Mouse (Mus musculus) limb, embryonic 11.5 days (tissue): Measurements from ENCODE around the gene Olfr1390. TPM values are rescaled to one million over a fixed set of nuclear protein-coding genes. Genes with fewer than 3 reads are reported as not detected.
"Not testable (repeated sequence)": the region's sequence is repeated elsewhere in the genome, so short reads cannot be mapped to it uniquely, and the experiment has no call there.

Experiments
- ATAC-seq: fragments of 200-750 bp; cut with Nextera tagmentation; 2 replicates; pipeline ENCODE4 v1.8.0; 2017; ENCODE audit warnings: low read depth; ENCODE audit not compliant: insufficient number of reproducible peaks, low FRiP score, low TSS enrichment
- DNase-seq: peaks from one replicate; pipeline ENCODE4 v3.0.0-alpha.2; 2015; ENCODE audit warnings: low spot score
- H3K27ac ChIP-seq: fragments of 300-500 bp; sonication (generic); replicated peaks from 2 replicates; pipeline ENCODE4 v1.5.1; 2014; ENCODE audit warnings: low read depth, mild to moderate bottlenecking, low read length
- H3K27me3 ChIP-seq: fragments of 300-500 bp; sonication (generic); 2 replicates; pipeline ENCODE4 v1.6.1; 2014; ENCODE audit warnings: mild to moderate bottlenecking, low read length, mixed read lengths; ENCODE audit not compliant: control insufficient read depth, insufficient read depth
- H3K36me3 ChIP-seq: fragments of 300-500 bp; sonication (generic); 2 replicates; pipeline ENCODE4 v1.6.1; 2014; ENCODE audit warnings: mild to moderate bottlenecking, low read length, moderate library complexity, mixed read lengths; ENCODE audit not compliant: control insufficient read depth, insufficient read depth
- H3K4me1 ChIP-seq: fragments of 300-500 bp; sonication (generic); 2 replicates; pipeline ENCODE4 v1.6.1; 2014; ENCODE audit warnings: low read length, mixed read lengths; ENCODE audit not compliant: control insufficient read depth, insufficient read depth
- H3K4me2 ChIP-seq: fragments of 300-500 bp; sonication (generic); 2 replicates; pipeline ENCODE4 v1.6.1; 2014; ENCODE audit warnings: low read depth, mild to moderate bottlenecking, moderate library complexity; ENCODE audit not compliant: severe bottlenecking
- H3K4me3 ChIP-seq: fragments of 300-500 bp; sonication (generic); 2 replicates; pipeline ENCODE4 v1.5.1; 2014; ENCODE audit warnings: low read depth, low read length
- H3K9ac ChIP-seq: fragments of 300-500 bp; sonication (generic); 2 replicates; pipeline ENCODE4 v1.6.1; 2014; ENCODE audit warnings: mild to moderate bottlenecking, low read length
- H3K9me3 ChIP-seq: fragments of 300-500 bp; sonication (generic); 2 replicates; pipeline ENCODE4 v1.6.1; 2016; ENCODE audit warnings: low read length; ENCODE audit not compliant: control insufficient read depth
- WGBS: fragments of 180-500 bp; shearing (Covaris S2); extraction: QIAGEN DNeasy Blood & Tissue Kit; methylation state at CpG from one replicate; pipeline ENCODE4 v1.1.7; 2014; 5-methylcytosine and 5-hydroxymethylcytosine counted together
- polyA plus RNA-seq: library from polyadenylated mRNA; unstranded; fragments of >200 nt; fragmentation: Nextera tagmentation; extraction: Ambion mirVana; gene quantifications from 2 replicates; pipeline ENCODE4 v1.2.1, GENCODE M21; 2014

Gene Olfr1390
- polyA plus RNA-seq = not detected in 2 replicates

DNA sequence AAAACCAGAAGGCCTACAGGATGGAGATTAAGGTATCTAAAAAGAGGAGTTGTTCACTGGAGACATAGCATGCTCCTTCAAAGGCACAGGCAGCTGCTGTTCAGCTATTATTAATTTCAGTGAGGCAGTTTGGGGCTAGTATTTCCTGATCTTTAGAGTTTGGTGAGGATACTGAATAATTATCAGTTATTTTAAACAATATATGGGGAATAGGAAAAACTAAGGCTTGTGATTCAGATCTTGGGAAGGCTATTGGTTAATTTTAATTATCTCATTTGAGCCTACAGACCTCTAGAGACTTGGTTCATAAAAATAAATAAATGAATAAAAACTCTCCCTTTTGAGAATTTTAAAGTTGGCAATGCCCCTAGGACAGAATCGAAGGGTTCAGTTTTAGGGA, at the start of gene Olfr1390:
TSS of gene Olfr1390 (plus strand) at position 301 of the 400 bp plus-strand sequence.
- Histone ChIP-seq H3K4me3 (no peak within 1 kb of the TSS), H3K9me3 (no peaks in the 10 kb centered on the region), H3K27ac (no peak within 1 kb of the TSS), H3K9ac (no peak within 1 kb of the TSS), H3K36me3 (no peaks in the 10 kb centered on the region), H3K4me2 (no peak within 1 kb of the TSS), H3K27me3 (no peaks in the 10 kb centered on the region), H3K4me1 (no peaks in the 10 kb centered on the region)
- no peak for DNase-seq
- ATAC-seq = no peak
- 83% methylated on average over 1 of the region's 1 CpGs for WGBS

DNA sequence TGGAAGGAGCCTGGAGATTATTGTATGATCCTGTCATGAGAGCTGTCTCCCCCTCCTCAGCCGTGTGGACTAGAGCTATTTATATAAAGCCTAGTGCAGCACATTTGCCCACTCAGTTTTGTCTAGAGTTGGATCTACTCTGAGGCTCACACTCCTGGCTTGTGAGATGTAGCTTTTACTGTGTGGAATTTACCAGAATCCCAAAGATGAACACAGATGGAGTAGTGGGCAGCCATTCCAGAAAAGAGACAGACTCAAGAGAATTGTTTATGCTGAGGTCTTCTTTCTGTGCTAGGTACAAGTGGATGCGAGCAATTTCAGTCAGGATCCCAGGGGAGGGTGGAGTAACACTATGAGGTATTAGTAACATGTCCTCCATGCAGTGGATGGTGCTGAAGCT, 47.7 kb upstream of the Olfr1390 start:
- Histone ChIP-seq H3K4me1 (no peaks in the 10 kb centered on the region), H3K36me3 (no peaks in the 10 kb centered on the region), H3K4me3 (no peak overlapping the region), H3K9me3 (no peaks in the 10 kb centered on the region), H3K27me3 (no peaks in the 10 kb centered on the region), H3K27ac (no peak overlapping the region), H3K4me2 (no peak overlapping the region), H3K9ac (no peak overlapping the region)
- no peak for DNase-seq
- WGBS = 85% methylated on average over 2 of the region's 2 CpGs
- ATAC-seq = no peak

DNA sequence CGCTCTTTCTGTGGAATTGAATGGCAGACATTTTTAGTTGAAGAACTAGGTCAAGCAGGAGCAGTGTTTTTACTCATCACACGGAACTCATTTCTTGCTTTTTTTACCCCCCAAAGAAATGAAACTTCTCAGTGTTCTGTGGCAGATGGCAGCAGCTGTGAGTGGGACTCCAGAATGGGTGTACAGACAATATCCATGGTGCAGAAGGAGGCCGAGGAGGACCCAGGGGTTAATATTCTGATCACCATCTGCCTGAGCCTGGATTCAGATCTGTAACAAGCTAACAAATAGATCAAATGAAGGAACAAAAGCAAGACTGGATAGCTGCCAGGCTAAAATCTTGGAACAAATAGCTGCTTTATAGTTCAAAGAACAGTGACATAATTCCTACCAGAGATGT, 42.2 kb upstream of the Olfr1390 start:
- Histone ChIP-seq H3K27ac (no peak overlapping the region), H3K36me3 (no peaks in the 10 kb centered on the region), H3K27me3 (no peaks in the 10 kb centered on the region), H3K4me1 (no peaks in the 10 kb centered on the region), H3K4me2 (no peak overlapping the region), H3K9ac (no peak overlapping the region), H3K4me3 (no peak overlapping the region), H3K9me3 (no peaks in the 10 kb centered on the region)
- DNase-seq (no peak), ATAC-seq (no peak)
- WGBS = 86% methylated on average over 3 of the region's 3 CpGs

DNA sequence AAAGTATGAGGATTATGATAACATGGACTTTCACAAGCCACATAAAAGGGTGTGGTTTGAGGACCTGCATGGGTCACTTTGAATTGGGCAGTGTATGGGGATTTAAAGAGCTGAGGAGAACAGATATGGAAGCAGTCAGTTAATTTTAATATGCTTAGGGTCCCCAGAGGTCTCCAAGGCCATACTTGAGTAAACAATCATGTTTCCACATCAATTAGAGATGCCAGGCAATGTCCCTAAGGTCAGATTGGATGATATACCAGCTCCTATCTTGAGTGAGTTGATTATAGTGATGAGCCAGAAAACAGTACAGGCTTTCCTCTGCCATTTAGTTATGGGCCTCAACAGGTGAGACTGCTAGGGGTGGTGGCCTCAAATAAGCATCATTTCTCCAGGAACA, 30.5 kb upstream of the Olfr1390 start, which contains the start of gene Olfr10:
TSS of gene Olfr10 (plus strand) at position 301 of the 400 bp plus-strand sequence.
- H3K9me3 ChIP-seq = no peaks in the 10 kb centered on the region
- no peak within 1 kb of the TSS for H3K4me3 ChIP-seq
- no peaks in the 10 kb centered on the region for H3K36me3 ChIP-seq
- H3K27ac ChIP-seq = no peak within 1 kb of the TSS
- DNase-seq (no peak), ATAC-seq (no peak)
- H3K4me2 ChIP-seq = no peak within 1 kb of the TSS
- H3K27me3 ChIP-seq = no peaks in the 10 kb centered on the region
- H3K4me1 ChIP-seq = no peaks in the 10 kb centered on the region
- H3K9ac ChIP-seq = no peak within 1 kb of the TSS

DNA sequence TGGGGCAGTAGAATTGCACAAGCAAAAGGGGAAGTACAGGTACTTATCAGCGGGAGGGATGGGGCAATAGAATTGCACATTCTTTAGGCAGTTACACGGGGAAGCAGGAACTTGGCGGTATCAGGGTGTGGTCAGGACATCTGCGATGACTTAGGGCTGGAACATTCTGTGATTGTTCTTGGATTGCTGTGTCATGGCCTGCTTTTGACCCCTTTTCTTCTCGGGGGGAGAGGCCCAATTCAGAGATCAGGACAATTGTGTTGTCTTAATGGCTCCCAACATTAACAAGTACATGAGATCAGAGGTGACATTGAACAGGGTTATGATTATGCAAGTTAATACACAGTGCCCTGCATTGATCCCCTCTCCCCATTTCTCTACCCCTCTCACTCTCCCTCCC, 26.4 kb upstream of the Olfr1390 start:
- not testable (repeated sequence) for H3K36me3 ChIP-seq, H3K4me1 ChIP-seq, ATAC-seq, H3K9ac ChIP-seq, H3K4me2 ChIP-seq, H3K9me3 ChIP-seq, H3K27ac ChIP-seq, H3K4me3 ChIP-seq, H3K27me3 ChIP-seq, DNase-seq
- WGBS = 89% methylated on average over 5 of the region's 5 CpGs

DNA sequence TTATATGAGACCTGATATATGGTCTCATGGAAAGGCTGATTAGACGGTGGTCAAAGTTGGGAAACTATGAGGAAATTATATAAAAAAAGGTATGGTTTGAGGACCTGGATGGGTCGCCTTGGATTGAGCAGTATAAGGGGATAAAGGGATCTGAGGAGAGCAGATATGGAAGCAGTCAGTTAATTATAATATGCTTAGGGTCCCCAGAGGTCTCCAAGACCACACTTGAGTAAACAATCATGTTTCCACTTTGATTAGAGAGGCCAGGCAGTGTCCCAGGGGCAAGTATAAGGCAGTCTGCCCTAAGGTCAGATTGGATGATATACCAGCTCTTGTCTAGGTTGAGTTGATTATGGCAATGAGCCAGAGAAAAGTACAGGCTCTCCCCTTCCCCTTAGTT, 12.5 kb upstream of the Olfr1390 start, which contains the start of gene Olfr1391:
TSS of gene Olfr1391 (plus strand) at position 301 of the 400 bp plus-strand sequence.
- Histone ChIP-seq H3K4me1 (no peaks in the 10 kb centered on the region), H3K9ac (no peak within 1 kb of the TSS), H3K4me3 (no peak within 1 kb of the TSS), H3K4me2 (no peak within 1 kb of the TSS), H3K36me3 (no peaks in the 10 kb centered on the region), H3K27me3 (no peaks in the 10 kb centered on the region), H3K9me3 (no peaks in the 10 kb centered on the region), H3K27ac (no peak within 1 kb of the TSS)
- 78% methylated on average over 2 of the region's 2 CpGs for WGBS
- no peak for DNase-seq
- ATAC-seq = no peak

DNA sequence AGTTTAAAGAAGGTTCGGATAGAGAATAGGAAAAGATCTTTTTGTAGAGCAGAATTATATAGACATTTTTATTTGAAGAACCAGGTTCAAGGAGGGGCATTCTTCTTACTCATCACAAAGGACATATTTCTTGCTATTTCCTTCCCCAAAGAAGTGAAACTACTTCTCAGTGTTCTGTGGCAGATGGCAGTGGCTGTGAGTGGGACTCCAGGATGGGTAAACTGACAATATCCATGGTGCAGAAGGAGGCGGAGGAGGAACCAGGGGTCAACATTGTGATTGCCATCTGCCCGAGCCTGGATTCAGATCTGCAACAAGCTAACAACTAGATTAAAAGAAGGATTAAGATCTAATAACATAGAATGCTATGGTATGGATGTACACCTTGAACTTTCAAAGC, 8.3 kb upstream of the Olfr1390 start:
- H3K4me1 ChIP-seq = no peaks in the 10 kb centered on the region
- no peak overlapping the region for H3K4me3 ChIP-seq
- no peak overlapping the region for H3K9ac ChIP-seq
- WGBS = 80% methylated on average over 3 of the region's 3 CpGs
- no peak overlapping the region for H3K27ac ChIP-seq
- H3K9me3 ChIP-seq = no peaks in the 10 kb centered on the region
- H3K36me3 ChIP-seq = no peaks in the 10 kb centered on the region
- ATAC-seq (no peak), DNase-seq (no peak)
- no peaks in the 10 kb centered on the region for H3K27me3 ChIP-seq
- H3K4me2 ChIP-seq = no peak overlapping the region

DNA sequence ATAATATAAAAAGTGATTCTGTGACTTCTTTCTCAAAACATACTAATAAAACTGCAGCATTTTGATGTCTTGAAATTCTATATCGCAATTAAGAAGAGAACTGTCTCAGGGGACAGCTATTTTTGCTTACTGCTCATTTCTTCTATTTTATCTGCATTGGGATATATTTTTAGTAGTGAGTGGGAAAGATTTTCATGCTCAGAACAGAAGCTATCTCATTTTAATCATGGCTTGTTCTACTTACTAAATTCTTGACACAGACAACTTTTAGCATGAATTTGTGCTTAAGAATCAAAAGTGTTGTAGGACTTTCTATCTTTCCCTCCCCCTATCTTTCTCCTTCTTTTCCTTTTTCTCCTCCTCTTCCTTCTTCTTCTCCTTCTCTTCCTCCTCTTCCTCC, 5.3 kb upstream of the Olfr1390 start:
- no peak overlapping the region for H3K27ac ChIP-seq
- H3K9ac ChIP-seq = no peak overlapping the region
- H3K4me2 ChIP-seq = no peak overlapping the region
- no peak overlapping the region for H3K4me3 ChIP-seq
- DNase-seq = no peak
- 70% methylated on average over 1 of the region's 1 CpGs for WGBS
- H3K27me3 ChIP-seq = no peaks in the 10 kb centered on the region
- no peaks in the 10 kb centered on the region for H3K36me3 ChIP-seq
- H3K4me1 ChIP-seq = no peaks in the 10 kb centered on the region
- no peak for ATAC-seq
- no peaks in the 10 kb centered on the region for H3K9me3 ChIP-seq

DNA sequence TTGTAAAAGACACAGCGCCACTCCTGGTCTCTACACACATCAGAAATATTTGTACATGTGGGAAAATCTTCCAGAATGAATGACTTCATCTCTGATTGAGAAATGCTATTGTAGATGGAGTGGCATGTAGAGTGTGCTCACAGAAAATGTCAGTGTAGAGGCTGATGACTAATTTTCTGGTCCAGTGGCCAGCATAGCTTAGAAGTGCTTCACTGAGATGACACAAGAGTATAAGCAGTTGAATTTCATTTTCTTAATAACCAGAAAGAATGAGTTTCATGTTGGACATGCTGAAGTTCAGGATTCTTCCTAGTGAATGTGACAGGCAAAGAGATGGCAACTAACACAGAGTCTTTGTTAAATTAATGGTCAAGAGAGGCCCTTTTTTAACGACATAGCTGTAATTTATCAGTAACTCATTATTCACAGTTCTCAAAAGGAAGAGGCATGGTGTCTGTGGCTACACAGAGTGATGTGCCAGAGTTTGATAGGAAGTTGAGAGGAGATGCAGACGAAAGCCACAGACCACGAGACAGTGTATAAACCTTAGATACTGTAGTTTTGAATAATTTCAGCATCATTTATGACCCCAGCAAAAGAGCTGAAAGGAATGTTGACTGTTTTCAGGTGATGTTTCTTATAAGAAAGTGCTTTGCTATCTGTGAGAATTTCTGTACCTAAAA, 2.3 kb downstream of the Olfr1390 start:
- H3K4me2 ChIP-seq = no peak overlapping the region
- H3K27ac ChIP-seq = no peak overlapping the region
- H3K4me3 ChIP-seq = no peak overlapping the region
- H3K9ac ChIP-seq = no peak overlapping the region
- no peaks in the 10 kb centered on the region for H3K4me1 ChIP-seq
- ATAC-seq (no peak), DNase-seq (no peak)
- WGBS = 71% methylated on average over 4 of the region's 4 CpGs
- H3K27me3 ChIP-seq = no peaks in the 10 kb centered on the region
- H3K9me3 ChIP-seq = no peaks in the 10 kb centered on the region
- H3K36me3 ChIP-seq = no peaks in the 10 kb centered on the region
